Mouse (Mus musculus): ENCODE data around the gene Tspo. TPM values are rescaled to one million over a fixed set of nuclear protein-coding genes. Genes with fewer than 3 reads are reported as not detected.

The Tspo gene
- polyA plus RNA-seq, 1 experiment = 257 TPM

DNA sequence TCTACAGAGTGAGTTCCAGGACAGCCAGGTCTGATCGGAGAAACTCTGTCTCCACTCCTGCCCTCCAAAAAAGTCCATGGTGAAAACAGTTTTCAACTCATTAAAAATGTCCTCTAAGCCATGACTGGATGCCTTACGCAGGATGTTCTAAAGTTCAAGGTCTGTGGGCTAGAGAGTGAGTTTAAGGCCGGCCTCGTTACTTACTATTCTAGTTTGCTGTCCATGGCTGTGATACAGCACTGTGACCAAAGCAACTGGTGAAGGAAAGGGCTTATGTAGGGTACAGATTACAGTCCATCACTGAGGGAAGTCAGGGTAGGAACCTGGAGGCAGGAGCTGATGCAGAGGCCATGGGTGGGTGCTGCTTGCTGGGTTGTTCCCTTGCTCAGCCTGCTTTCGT lies 5.2 kb downstream of the Tspo start:
- WGBS = 95% methylated on average over 5 of the region's 5 CpGs

DNA sequence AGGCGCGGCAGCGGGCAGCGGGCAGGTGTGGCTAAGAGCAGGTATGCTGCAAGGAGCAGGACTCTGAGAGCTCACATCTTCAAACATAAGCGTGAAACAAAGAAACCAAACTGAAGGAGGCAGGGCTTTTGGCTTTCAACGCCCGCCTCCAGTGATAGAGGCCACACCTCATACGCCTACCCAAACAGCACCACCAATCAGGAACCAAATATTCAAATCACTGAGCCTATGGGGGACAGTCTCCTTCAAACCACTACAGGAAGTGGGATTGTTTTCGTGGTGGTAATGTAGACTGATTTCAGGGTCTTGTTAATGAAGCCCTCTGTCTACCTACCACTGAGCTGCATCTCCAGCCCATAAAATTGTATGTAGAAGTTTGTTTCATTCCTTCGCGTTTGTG lies 6.3 kb downstream of the Tspo start:
- no peaks in the 10 kb centered on the region for H3K4me1 ChIP-seq (ENCODE audit: control insufficient read depth, insufficient read depth, insufficient read length)
- 75% methylated on average over 11 of the region's 11 CpGs for WGBS

More for the DNA sequence above, 5.2 kb downstream of the Tspo start:
- Histone ChIP-seq H3K27me3 (ENCODE audit: control insufficient read depth, insufficient read depth, low read length) (no peaks in the 10 kb centered on the region), H3K4me1 (ENCODE audit: control insufficient read depth, insufficient read depth, insufficient read length) (peaks cover 4% of the 10 kb centered on the region; the same call in 1 of the 2 replicates), H3K4me3 (ENCODE audit: extremely low read depth, insufficient read depth, insufficient read length) (no peak overlapping the region), H3K27ac (ENCODE audit: insufficient read depth, low read length) (no peak overlapping the region), H3K36me3 (ENCODE audit: control insufficient read depth, insufficient read depth, low read length) (peaks cover 8% of the 10 kb centered on the region)
- TF ChIP-seq POLR2A (IDR thresholded peaks at IDR 0.05; ENCODE audit: low read depth, low read length) (no peak), CTCF (IDR thresholded peaks at IDR 0.05; ENCODE audit: extremely low read depth, insufficient read depth, insufficient read length, insufficient replicate concordance) (no peak)
- DNase-seq (ENCODE audit: low read depth in 1 of 2, low spot score in 2 of 2) = no peak

DNA sequence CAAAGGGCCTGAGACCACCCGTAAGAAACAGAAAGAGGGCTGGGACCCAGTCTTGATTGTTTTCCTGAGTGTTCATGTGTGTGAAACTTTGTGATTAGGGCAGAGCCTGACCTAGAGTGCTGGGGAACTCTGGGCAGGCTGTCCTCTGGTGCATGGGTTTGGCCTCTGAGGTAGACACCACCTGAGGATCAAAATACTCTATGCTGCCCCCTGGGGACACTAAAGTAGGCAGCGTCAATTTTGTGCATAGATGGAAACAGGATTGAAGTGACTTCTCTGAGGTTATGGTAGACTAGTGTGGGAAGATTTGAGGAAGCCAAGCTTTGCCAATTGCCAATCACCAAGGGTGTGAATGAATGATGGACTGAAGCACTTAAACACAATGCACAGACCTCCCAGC lies 7.2 kb downstream of the Tspo start:
- DNase-seq (ENCODE audit: low read depth in 1 of 2, low spot score in 2 of 2) = no peak
- Histone ChIP-seq H3K4me3 (ENCODE audit: extremely low read depth, insufficient read depth, insufficient read length) (no peak overlapping the region), H3K27me3 (ENCODE audit: control insufficient read depth, insufficient read depth, low read length) (no peaks in the 10 kb centered on the region), H3K27ac (ENCODE audit: insufficient read depth, low read length) (no peak overlapping the region), H3K36me3 (ENCODE audit: control insufficient read depth, insufficient read depth, low read length) (peaks cover 25% of the 10 kb centered on the region), H3K4me1 (ENCODE audit: control insufficient read depth, insufficient read depth, insufficient read length) (no peaks in the 10 kb centered on the region)
- whole genome bisulfite sequencing = 65% methylated on average over 2 of the region's 2 CpGs
- no peak for TF ChIP-seq POLR2A (IDR thresholded peaks at IDR 0.05; ENCODE audit: low read depth, low read length)
- TF ChIP-seq CTCF (IDR thresholded peaks at IDR 0.05; ENCODE audit: extremely low read depth, insufficient read depth, insufficient read length, insufficient replicate concordance) = no peak; the same call in 1 of the 2 replicates

More for the DNA sequence above, 6.3 kb downstream of the Tspo start:
- H3K36me3 ChIP-seq (ENCODE audit: control insufficient read depth, insufficient read depth, low read length) = peaks cover 17% of the 10 kb centered on the region
- no peak for DNase-seq (ENCODE audit: low read depth in 1 of 2, low spot score in 2 of 2)
- no peak overlapping the region for H3K4me3 ChIP-seq (ENCODE audit: extremely low read depth, insufficient read depth, insufficient read length)
- no peak overlapping the region for H3K27ac ChIP-seq (ENCODE audit: insufficient read depth, low read length)
- TF ChIP-seq CTCF (IDR thresholded peaks at IDR 0.05; ENCODE audit: extremely low read depth, insufficient read depth, insufficient read length, insufficient replicate concordance) (no peak), POLR2A (IDR thresholded peaks at IDR 0.05; ENCODE audit: low read depth, low read length) (no peak)
- no peaks in the 10 kb centered on the region for H3K27me3 ChIP-seq (ENCODE audit: control insufficient read depth, insufficient read depth, low read length)

DNA sequence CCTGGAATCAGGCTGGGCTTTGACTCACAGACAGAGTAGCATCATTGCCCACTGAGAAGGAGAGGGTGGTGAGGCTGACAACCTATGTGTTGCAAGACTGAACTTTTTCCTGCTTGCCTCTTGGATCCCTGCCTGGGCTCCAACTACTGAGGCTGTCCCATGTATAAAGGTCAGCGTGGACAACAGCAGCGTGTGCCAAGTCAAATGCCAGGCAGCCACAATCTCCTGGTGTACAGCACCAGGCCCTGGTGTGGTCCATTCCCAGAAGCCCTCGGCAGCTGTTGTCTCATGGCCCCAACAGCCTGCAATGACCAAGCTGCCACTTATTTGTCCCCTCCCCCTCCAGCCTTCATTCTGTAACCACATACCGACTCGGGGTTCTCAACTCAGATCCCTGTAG lies 8.2 kb downstream of the Tspo start:
- 84% methylated on average over 5 of the region's 5 CpGs for WGBS
- peaks cover 31% of the 10 kb centered on the region for H3K36me3 ChIP-seq (ENCODE audit: control insufficient read depth, insufficient read depth, low read length)
- H3K4me3 ChIP-seq (ENCODE audit: extremely low read depth, insufficient read depth, insufficient read length) = no peak overlapping the region
- no peaks in the 10 kb centered on the region for H3K27me3 ChIP-seq (ENCODE audit: control insufficient read depth, insufficient read depth, low read length)
- TF ChIP-seq POLR2A (IDR thresholded peaks at IDR 0.05; ENCODE audit: low read depth, low read length) = no peak
- no peak for TF ChIP-seq CTCF (IDR thresholded peaks at IDR 0.05; ENCODE audit: extremely low read depth, insufficient read depth, insufficient read length, insufficient replicate concordance)
- no peak overlapping the region for H3K27ac ChIP-seq (ENCODE audit: insufficient read depth, low read length)
- no peak for DNase-seq (ENCODE audit: low read depth in 1 of 2, low spot score in 2 of 2)
- H3K4me1 ChIP-seq (ENCODE audit: control insufficient read depth, insufficient read depth, insufficient read length) = no peaks in the 10 kb centered on the region

- no peaks in the 10 kb centered on the region for H3K27me3 ChIP-seq (ENCODE audit: control insufficient read depth, insufficient read depth, low read length)
- H3K36me3 ChIP-seq (ENCODE audit: control insufficient read depth, insufficient read depth, low read length) = peaks cover 34% of the 10 kb centered on the region
- DNase-seq (ENCODE audit: low read depth in 1 of 2, low spot score in 2 of 2) = no peak
- WGBS = 91% methylated on average over 4 of the region's 4 CpGs
- no peak overlapping the region for H3K27ac ChIP-seq (ENCODE audit: insufficient read depth, low read length)
- no peak for TF ChIP-seq POLR2A (IDR thresholded peaks at IDR 0.05; ENCODE audit: low read depth, low read length)
- TF ChIP-seq CTCF (IDR thresholded peaks at IDR 0.05; ENCODE audit: extremely low read depth, insufficient read depth, insufficient read length, insufficient replicate concordance) = no peak
- H3K4me1 ChIP-seq (ENCODE audit: control insufficient read depth, insufficient read depth, insufficient read length) = no peaks in the 10 kb centered on the region
- H3K4me3 ChIP-seq (ENCODE audit: extremely low read depth, insufficient read depth, insufficient read length) = no peak overlapping the region
Observed at GRCm38 (mm10) chr15:83572132-83572531, 8.7 kb downstream of the Tspo start.

DNA sequence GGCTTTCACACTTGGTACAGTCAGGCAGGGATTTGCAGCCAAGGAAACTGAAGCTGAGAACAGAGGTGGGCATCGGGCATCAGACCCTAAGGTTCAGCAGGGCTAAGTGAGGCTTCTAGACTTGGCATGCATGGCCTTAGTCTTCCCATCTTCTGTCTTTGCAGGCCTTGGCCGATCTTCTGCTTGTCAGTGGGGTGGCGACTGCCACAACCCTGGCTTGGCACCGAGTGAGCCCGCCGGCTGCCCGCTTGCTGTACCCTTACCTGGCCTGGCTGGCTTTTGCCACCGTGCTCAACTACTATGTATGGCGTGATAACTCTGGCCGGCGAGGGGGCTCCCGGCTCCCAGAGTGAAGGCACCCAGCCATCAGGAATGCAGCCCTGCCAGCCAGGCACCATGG lies 10.2 kb downstream of the Tspo start:
- Histone ChIP-seq H3K4me1 (ENCODE audit: control insufficient read depth, insufficient read depth, insufficient read length) (no peaks in the 10 kb centered on the region), H3K4me3 (ENCODE audit: extremely low read depth, insufficient read depth, insufficient read length) (no peak overlapping the region), H3K27ac (ENCODE audit: insufficient read depth, low read length) (no peak overlapping the region), H3K36me3 (ENCODE audit: control insufficient read depth, insufficient read depth, low read length) (peaks cover 38% of the 10 kb centered on the region), H3K27me3 (ENCODE audit: control insufficient read depth, insufficient read depth, low read length) (no peaks in the 10 kb centered on the region)
- no peak for DNase-seq (ENCODE audit: low read depth in 1 of 2, low spot score in 2 of 2)
- WGBS = 93% methylated on average over 12 of the region's 12 CpGs
- no peak for TF ChIP-seq POLR2A (IDR thresholded peaks at IDR 0.05; ENCODE audit: low read depth, low read length)
- no peak for TF ChIP-seq CTCF (IDR thresholded peaks at IDR 0.05; ENCODE audit: extremely low read depth, insufficient read depth, insufficient read length, insufficient replicate concordance)

DNA sequence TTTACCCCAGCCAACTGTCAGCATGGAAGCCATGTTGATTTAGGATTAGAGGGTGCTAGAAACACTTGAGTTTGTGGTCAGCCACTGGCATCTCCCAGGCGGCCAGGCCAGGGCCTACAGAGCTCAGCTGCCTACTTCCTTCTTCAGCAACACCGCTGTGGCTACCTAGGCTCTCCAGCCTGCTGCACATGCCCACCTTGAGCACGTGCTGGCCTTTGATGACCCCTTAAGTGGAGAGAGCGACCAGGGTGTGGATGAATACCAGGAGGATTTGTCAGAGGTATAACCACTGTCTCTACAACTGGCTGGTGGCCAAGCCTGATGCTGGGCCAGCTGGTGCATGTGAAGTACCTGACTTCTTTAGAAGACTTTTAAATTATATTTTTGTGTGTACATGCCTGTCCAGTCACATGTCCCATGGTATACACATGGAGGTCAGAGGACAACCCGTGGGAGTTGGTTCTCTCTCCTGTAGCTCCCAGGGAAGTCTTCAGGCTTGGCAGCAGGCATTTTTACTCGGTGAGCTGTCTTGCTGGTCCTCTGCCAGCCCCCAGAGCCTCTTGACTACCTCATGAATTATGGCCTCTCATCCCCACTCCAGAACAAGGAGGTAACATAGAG lies 11.4 kb downstream of the Tspo start:
- 87% methylated on average over 6 of the region's 6 CpGs for WGBS
- Histone ChIP-seq H3K36me3 (ENCODE audit: control insufficient read depth, insufficient read depth, low read length) (peaks cover 38% of the 10 kb centered on the region), H3K27me3 (ENCODE audit: control insufficient read depth, insufficient read depth, low read length) (no peaks in the 10 kb centered on the region), H3K4me3 (ENCODE audit: extremely low read depth, insufficient read depth, insufficient read length) (no peak overlapping the region), H3K4me1 (ENCODE audit: control insufficient read depth, insufficient read depth, insufficient read length) (no peaks in the 10 kb centered on the region), H3K27ac (ENCODE audit: insufficient read depth, low read length) (no peak overlapping the region)
- DNase-seq (ENCODE audit: low read depth in 1 of 2, low spot score in 2 of 2) = no peak
- no peak for TF ChIP-seq CTCF (IDR thresholded peaks at IDR 0.05; ENCODE audit: extremely low read depth, insufficient read depth, insufficient read length, insufficient replicate concordance)
- no peak for TF ChIP-seq POLR2A (IDR thresholded peaks at IDR 0.05; ENCODE audit: low read depth, low read length)
